Mouse (Mus musculus) left cerebral cortex, adult 2 months (tissue): ENCODE data around the gene Tescl. TPM values are rescaled to one million over a fixed set of nuclear protein-coding genes. Genes with fewer than 3 reads are reported as not detected.

Source experiments
- DNase-seq, 2 experiments: peaks; one replicate each; pipeline ENCODE4 v3.0.0; 2021 to 2022; ENCODE audit warnings: low spot score in 2 of 2, mixed read lengths in 1 of 2; ENCODE audit errors: extremely low spot score in 1 of 2
- H3K27ac ChIP-seq: fragments of 200-600 bp; 2 replicates; pipeline ENCODE4 v1.8.1; 2022
- H3K4me3 ChIP-seq: fragments of 200-600 bp; 2 replicates; pipeline ENCODE4 v1.8.1; 2022
- CTCF ChIP-seq: fragments of 200-600 bp; IDR thresholded peaks from 2 replicates; pipeline ENCODE4 v1.8.1; 2022; ENCODE audit warnings: antibody characterized with exemption, mild to moderate bottlenecking, moderate library complexity
- intact Hi-C: fragments of 180-260 bp; cut with DNase I; formaldehyde crosslinking; loops from one replicate; pipeline ENCODE4 v1.15.1; 2025
- microRNA-seq, 2 experiments: library from miRNA; unstranded; fragments of <30 nt; microRNA quantifications; one replicate each; pipeline ENCODE4 v1.2.0; 2021
- total RNA-seq, 2 experiments: library from RNA; stranded (reverse); gene quantifications; 2 replicates each; pipeline ENCODE4 v1.2.3; 2021

The Tescl gene
- total RNA-seq, 2 experiments from 2014 or later = not detected

GRCm38 (mm10) chr7:24295376-24295775, 38.4 kb downstream of the Tescl start:
- TF ChIP-seq CTCF = no peak
- no peak overlapping the region for H3K27ac ChIP-seq
- no peak for DNase-seq
- intact Hi-C loops = no loop called here
- no peak overlapping the region for H3K4me3 ChIP-seq

DNA sequence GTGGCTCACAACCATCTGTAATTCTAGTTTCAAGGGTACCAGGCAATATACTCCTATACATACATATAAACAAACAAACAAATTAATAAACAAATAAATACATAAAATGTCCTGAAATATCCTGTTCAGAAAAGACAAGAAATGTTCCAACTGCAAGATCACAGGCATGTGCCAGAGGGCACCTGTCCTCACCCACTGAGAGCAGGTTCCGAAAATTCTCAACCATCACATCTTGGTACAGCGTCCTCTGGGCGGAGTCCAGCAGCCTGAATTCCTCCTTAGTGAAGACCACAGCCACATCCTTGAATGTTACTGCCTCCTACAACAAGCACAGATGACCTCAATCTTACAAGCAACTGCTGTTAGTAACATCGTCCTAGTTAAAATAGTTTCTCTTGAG, 39.0 kb downstream of the Tescl start:
- no peak overlapping the region for H3K27ac ChIP-seq
- H3K4me3 ChIP-seq = no peak overlapping the region
- TF ChIP-seq CTCF = no peak
- intact Hi-C loops = no loop called here
- no peak for DNase-seq

- no peak for DNase-seq
- TF ChIP-seq CTCF = no peak
- Histone ChIP-seq H3K4me3 (no peak overlapping the region), H3K27ac (no peak overlapping the region)
- intact Hi-C loops = no loop called here
Measured at GRCm38 (mm10) chr7:24293061-24293851, 40.5 kb downstream of the Tescl start.

- H3K4me3 ChIP-seq = no peak overlapping the region
- intact Hi-C loops = no loop called here
- no peak for TF ChIP-seq CTCF
- DNase-seq = no peak
- no peak overlapping the region for H3K27ac ChIP-seq
Measured at GRCm38 (mm10) chr7:24291387-24292090, 42.2 kb downstream of the Tescl start.

- DNase-seq = no peak
- TF ChIP-seq CTCF = no peak
- H3K27ac ChIP-seq = no peak overlapping the region
- intact Hi-C loops = no loop called here
- no peak overlapping the region for H3K4me3 ChIP-seq
Measured at GRCm38 (mm10) chr7:24290106-24290693, 43.5 kb downstream of the Tescl start.

- no peak for DNase-seq
- intact Hi-C loops = loop anchor here (5.0 kb wide), 1 partner anchor 321 kb away; no protein-coding TSS in a partner anchor
- no peak overlapping the region for H3K4me3 ChIP-seq
- H3K27ac ChIP-seq = no peak overlapping the region
- TF ChIP-seq CTCF = no peak
Measured at GRCm38 (mm10) chr7:24288512-24288911, 45.2 kb downstream of the Tescl start.

DNA sequence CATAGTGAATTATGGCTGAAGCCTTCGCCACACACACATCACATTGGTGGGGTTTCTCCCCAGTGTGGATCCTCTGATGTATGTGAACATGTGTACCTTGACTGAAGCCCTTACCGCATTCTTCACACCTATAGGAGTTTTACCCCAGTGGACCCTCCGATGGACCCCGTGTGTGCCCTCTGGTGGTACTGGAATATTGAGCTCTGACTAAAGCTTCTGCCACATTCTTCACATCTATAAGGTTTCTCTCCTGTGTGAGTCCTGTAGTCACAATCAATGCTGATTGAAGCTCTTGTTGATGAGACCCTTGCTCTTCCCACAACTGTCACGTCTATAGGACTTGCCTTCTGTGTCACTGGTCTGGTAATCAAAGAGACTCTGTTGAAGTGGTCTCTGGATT, 46.1 kb downstream of the Tescl start:
- TF ChIP-seq CTCF = peak; percentile 20
- Histone ChIP-seq H3K27ac (no peak overlapping the region), H3K4me3 (no peak overlapping the region)
- intact Hi-C loops = loop anchor here (5.0 kb wide), 1 partner anchor 320 kb away; no protein-coding TSS in a partner anchor
- no peak for DNase-seq

DNA sequence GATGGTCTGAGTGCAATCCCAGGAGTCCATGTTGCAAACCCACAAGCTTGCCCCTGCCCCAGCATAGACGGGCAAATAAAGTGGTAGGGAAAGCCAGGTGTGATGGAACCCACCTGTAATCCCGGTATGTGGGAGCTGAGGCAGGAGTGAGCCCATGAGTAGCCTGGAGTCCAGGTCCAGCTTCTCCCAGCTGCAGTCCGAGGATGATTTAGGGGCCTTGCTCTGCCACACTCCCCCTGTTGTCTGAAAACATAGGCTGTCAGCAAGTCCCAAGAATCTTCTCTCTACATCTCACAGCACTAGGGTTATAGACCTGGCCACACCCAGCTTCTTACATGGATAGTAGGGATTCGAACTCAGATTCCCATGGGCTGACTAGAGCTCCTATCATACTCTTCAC, 46.8 kb downstream of the Tescl start:
- intact Hi-C loops = loop anchor here (5.0 kb wide), 1 partner anchor 320 kb away; no protein-coding TSS in a partner anchor
- no peak for DNase-seq
- no peak overlapping the region for H3K4me3 ChIP-seq
- no peak for TF ChIP-seq CTCF
- H3K27ac ChIP-seq = no peak overlapping the region

GRCm38 (mm10) chr7:24286090-24286489, 47.6 kb downstream of the Tescl start:
- no peak overlapping the region for H3K4me3 ChIP-seq
- no peak overlapping the region for H3K27ac ChIP-seq
- intact Hi-C loops = loop anchor here (5.0 kb wide), 1 partner anchor 319 kb away; no protein-coding TSS in a partner anchor
- peak; percentile 27 for TF ChIP-seq CTCF
- DNase-seq = no peak

Small RNAs within 50 kb of the gene (microRNA-seq; reads per million reads assigned to microRNA genes)
- gene Gm27592 = 0 reads per million in 2 experiments

Other genes starting within 250 kb of the Tescl start
- gene Zfp112, start 221.6 kb downstream of the Tescl start, total RNA-seq = 10 to 100 TPM in 1 of 2 experiments, 1 to 10 TPM in 1; 10.0 to 11.9 TPM
- 10 to 100 TPM; 22.0 to 23.1 TPM for gene Zfp235, start 199.8 kb downstream of the Tescl start, total RNA-seq
- 1 to 10 TPM; 2.7 to 4.5 TPM for gene Zfp114, start 158.9 kb downstream of the Tescl start, total RNA-seq
- 10 to 100 TPM; 12.8 to 15.1 TPM for gene Zfp111, start 122.5 kb downstream of the Tescl start, total RNA-seq
- gene Zfp109, start 96.4 kb downstream of the Tescl start, total RNA-seq = 10 to 100 TPM; 10.1 to 10.4 TPM
- 1 to 10 TPM; 8.7 to 9.2 TPM for gene Zfp108, start 79.1 kb downstream of the Tescl start, total RNA-seq
- 10 to 100 TPM; 12.8 to 18.3 TPM for gene Zfp93, start 63.5 kb downstream of the Tescl start, total RNA-seq
- 10 to 100 TPM; 19.4 to 21.5 TPM for gene Zfp61, start 32.7 kb downstream of the Tescl start, total RNA-seq
- 10 to 100 TPM; 14.0 to 14.5 TPM for gene Zfp94, start 17.3 kb downstream of the Tescl start, total RNA-seq
- gene Lypd5, start 15.3 kb upstream of the Tescl start, total RNA-seq = not detected
- under 1 TPM; 0.19 to 0.45 TPM for gene Kcnn4, start 36.3 kb upstream of the Tescl start, total RNA-seq
- 10 to 100 TPM; 43.7 to 47.5 TPM for gene Smg9, start 65.7 kb upstream of the Tescl start, total RNA-seq
- under 1 TPM in 1 of 2 experiments, not detected in 1; 0.77 TPM for gene Irgc1, start 118.4 kb upstream of the Tescl start, total RNA-seq
- gene Plaur, start 128.5 kb upstream of the Tescl start, total RNA-seq = 1 to 10 TPM; 1.0 to 1.1 TPM
- 100 to 1,000 TPM; 213 to 219 TPM for gene Cadm4, start 148.1 kb upstream of the Tescl start, total RNA-seq
- gene Zfp428, start 173.1 kb upstream of the Tescl start, total RNA-seq = 10 to 100 TPM; 45.9 to 46.0 TPM
- not detected for gene AC161166.1, start 178.5 kb upstream of the Tescl start, total RNA-seq
- 10 to 100 TPM; 81.6 to 84.3 TPM for gene Irgq, start 196.8 kb upstream of the Tescl start, total RNA-seq
- gene Pinlyp, start 212.2 kb upstream of the Tescl start, total RNA-seq = not detected
- 10 to 100 TPM; 32.8 to 39.5 TPM for gene Xrcc1, start 212.4 kb upstream of the Tescl start, total RNA-seq